Mouse (Mus musculus): ENCODE data around the gene Map1a. TPM values are rescaled to one million over a fixed set of nuclear protein-coding genes. Genes with fewer than 3 reads are reported as not detected.

Map1a gene
- total RNA-seq, 2 experiments from 2014 or later, result 521 to 561 TPM

GRCm38 (mm10) chr2:121300036-121300435, 10.6 kb downstream of the Map1a start:
- no peak for DNase-seq (ENCODE audit: low spot score in 2 of 2)

GRCm38 (mm10) chr2:121308997-121309416, 19.6 kb downstream of the Map1a start:
- DNase-seq (ENCODE audit: low spot score in 2 of 2), result no peak

DNA sequence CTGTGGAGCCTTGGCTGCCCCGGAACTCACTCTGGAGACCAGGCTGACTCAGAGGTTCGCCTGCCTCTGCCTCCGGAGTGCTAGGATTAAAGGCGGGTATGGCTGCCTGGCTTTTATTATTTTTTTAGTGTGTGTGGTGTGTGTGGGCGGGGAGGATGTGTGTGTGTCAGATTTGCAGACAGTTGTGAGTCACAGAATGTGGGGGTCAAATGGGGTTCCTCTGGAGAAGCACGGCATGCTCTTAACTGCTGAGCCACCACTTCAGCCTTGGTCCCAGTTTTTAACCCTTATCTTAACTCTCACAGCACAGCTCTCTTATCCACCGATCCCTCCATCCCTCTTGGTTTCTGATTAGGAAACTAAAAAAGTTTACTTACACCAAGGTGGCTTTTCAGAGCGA, 26.9 kb downstream of the Map1a start:
- DNase-seq (ENCODE audit: low spot score in 2 of 2), result no peak

GRCm38 (mm10) chr2:121323041-121323440, 33.6 kb downstream of the Map1a start:
- no peak for DNase-seq (ENCODE audit: low spot score in 2 of 2)

- no peak for DNase-seq (ENCODE audit: low spot score in 2 of 2)
Observed at GRCm38 (mm10) chr2:121323693-121324470, 34.5 kb downstream of the Map1a start.

- DNase-seq (ENCODE audit: low spot score in 2 of 2), result no peak
Observed at GRCm38 (mm10) chr2:121329492-121329891, 40.1 kb downstream of the Map1a start.

- DNase-seq (ENCODE audit: low spot score in 2 of 2), result no peak
Observed at GRCm38 (mm10) chr2:121339057-121339456, 49.7 kb downstream of the Map1a start.

DNA sequence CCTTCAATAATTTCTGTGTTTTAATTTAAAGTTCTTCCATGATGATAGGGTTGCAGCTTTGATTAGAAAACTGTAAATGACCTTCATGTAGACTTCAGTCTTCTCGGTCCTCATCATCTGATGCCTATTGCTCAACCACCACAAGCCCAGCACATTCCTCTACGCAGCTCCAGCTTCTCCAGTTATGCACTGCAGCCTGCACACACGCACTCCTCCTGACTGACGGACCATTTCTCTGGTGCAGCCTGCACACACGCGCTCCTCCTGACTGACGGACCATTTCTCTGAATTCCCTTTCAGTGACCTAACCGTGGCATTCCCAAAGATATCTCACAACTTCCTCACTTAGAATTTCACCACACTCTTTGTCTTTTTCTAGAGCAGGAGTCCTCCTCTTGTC, 63.8 kb downstream of the Map1a start:
- no peak for DNase-seq (ENCODE audit: low spot score in 2 of 2)

DNA sequence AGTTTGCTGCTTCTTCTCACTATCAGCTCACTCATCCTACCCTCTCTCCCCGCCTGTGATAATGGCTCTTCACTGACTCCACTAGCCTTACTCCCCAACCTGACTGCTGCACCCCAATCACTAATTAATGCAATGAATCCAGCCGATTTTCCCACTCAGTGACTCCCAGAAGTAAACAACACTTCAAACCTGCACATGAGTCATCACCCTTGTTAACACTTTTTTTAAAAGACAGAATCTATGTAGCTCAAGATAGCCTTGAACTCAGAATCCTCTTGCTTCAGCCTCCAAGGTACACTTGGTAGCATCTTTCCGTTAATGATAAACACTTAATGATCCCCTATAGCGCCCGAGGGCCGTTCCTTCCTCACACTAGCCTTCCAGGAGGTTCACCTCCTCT, 65.0 kb downstream of the Map1a start:
- DNase-seq (ENCODE audit: low spot score in 2 of 2), result no peak

DNA sequence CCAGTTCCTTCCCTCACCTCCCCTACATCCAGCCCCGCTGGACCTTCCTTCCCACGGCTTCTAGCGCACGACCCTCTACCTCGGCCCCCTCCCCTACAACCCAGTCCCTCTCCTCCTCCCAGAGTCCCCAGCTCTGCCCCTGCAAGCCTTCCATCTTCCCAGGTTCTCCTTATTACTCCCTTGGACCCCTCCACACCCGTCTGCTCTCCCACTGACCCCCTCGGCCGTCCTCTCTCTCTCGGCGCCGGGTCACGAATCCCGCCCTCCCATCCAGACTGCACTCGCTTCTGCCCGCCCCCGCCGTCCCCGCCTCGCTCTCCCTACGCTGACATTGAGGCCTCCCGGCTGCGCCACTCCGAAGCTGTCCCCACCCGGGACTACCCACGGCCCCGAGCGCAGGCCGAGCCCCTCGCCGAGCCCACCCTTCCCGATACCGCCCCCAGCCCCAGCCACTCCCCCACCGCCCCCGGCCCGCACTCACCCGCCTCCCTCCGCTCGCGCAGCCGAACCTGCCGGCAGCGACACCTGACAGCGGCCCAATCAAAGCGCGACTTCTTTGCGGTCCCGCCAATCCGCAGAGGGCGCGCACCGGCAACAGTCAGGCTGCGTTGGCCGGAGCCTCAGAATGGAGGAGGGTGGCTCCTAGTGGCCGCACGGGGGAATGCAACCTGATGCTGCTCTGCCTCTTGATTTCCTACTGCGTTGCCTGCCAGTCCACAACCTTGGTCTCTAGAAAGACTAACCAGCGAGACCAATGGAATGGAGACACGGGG, 65.6 kb downstream of the Map1a start, which contains the start of gene Ppip5k1:
Gene Ppip5k1 (minus strand): TSS at position 577 of the 773 bp plus-strand sequence.
- DNase-seq (ENCODE audit: low spot score in 2 of 2), result peak; percentile 99 to 100

DNA sequence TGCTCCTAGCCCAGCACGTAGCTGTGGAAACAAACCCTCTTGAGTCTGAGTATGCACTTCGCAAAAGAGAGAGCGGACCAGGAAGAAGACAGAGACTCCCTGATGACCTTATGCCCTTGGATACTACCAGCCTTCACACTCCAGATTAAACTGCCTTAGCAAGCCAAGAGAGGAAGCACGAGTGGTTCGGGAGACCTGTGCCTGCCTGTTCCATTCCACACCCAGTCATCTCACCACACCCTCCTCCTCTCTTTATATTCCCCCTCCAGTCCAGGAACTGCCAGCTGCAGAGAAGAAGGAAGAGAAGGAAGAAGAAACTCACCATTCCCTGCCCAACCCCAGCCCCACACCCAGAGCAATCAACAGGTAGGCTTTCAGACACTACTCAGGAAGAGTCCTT, 68.1 kb downstream of the Map1a start, which contains the start of gene Ckmt1:
Gene Ckmt1 (plus strand): TSS at position 221 of the 400 bp plus-strand sequence.
- DNase-seq (ENCODE audit: low spot score in 2 of 2), result no peak

DNA sequence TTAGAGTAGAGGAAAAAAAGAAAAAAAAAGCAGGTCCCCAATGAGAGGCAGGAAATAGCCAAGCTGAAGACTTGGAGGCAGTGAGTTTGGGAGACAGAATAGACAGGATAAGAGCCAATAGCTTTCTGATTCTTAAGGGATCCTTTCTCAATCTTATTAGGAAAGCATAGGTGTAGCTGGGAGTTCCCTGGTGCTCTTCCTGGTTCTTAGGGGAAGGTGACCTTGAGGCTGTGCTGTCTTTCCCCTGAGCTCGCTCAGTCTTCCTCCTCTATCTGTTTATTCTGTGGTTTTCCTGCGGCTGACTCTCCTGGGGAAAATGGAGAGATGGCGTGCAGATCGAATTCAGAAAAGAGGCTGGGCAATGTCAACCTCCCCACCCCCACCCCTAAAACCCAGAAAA, 68.6 kb downstream of the Map1a start:
- DNase-seq (ENCODE audit: low spot score in 2 of 2), result no peak

- DNase-seq (ENCODE audit: low spot score in 2 of 2), result peak; percentile 82 to 87
Observed at GRCm38 (mm10) chr2:121358381-121358780, 69.0 kb downstream of the Map1a start.

GRCm38 (mm10) chr2:121359461-121359860, 70.1 kb downstream of the Map1a start:
- DNase-seq (ENCODE audit: low spot score in 2 of 2), result no peak

Other genes starting within 250 kb of the Map1a start
- gene Tgm5, start 203.8 kb upstream of the Map1a start, total RNA-seq (2021), result under 1 TPM in 1 of 2 experiments, not detected in 1; 0.14 TPM
- under 1 TPM in 1 of 2 experiments, not detected in 1; 0.21 TPM for gene Tgm7, start 179.8 kb upstream of the Map1a start, total RNA-seq (2021)
- 10 to 100 TPM; 14.5 to 17.8 TPM for gene Adal, start 149.2 kb upstream of the Map1a start, total RNA-seq (2021)
- gene Lcmt2, start 148.9 kb upstream of the Map1a start, total RNA-seq (2021), result 1 to 10 TPM; 6.9 to 7.6 TPM
- 10 to 100 TPM; 45.6 to 49.8 TPM for gene Tubgcp4, start 118.9 kb upstream of the Map1a start, total RNA-seq (2021)
- gene Zscan29, start 118.5 kb upstream of the Map1a start, total RNA-seq (2021), result 1 to 10 TPM; 6.5 to 6.9 TPM
- gene Trp53bp1, start 18.2 kb upstream of the Map1a start, total RNA-seq (2021), result 100 to 1,000 TPM; 140 to 151 TPM
- 100 to 1,000 TPM; 132 to 136 TPM for gene Ppip5k1, start 65.8 kb downstream of the Map1a start, total RNA-seq (2021)
- gene Ckmt1, start 68.1 kb downstream of the Map1a start, total RNA-seq (2021), result 100 to 1,000 TPM; 365 to 394 TPM
- under 1 TPM; 0.09 to 0.23 TPM for gene Strc, start 97.6 kb downstream of the Map1a start, total RNA-seq (2021)
- 100 to 1,000 TPM; 188 to 192 TPM for gene Pdia3, start 124.2 kb downstream of the Map1a start, total RNA-seq (2021)
- 1 to 10 TPM; 2.6 to 3.9 TPM for gene Catsper2, start 124.2 kb downstream of the Map1a start, total RNA-seq (2021)
- not detected for gene Ell3, start 154.7 kb downstream of the Map1a start, total RNA-seq (2021)
- gene Serf2, start 159.6 kb downstream of the Map1a start, total RNA-seq (2021), result 100 to 1,000 TPM; 150 to 163 TPM
- gene Hypk, start 163.7 kb downstream of the Map1a start, total RNA-seq (2021), result 10 to 100 TPM; 18.3 to 20.9 TPM
- gene Serinc4, start 167.2 kb downstream of the Map1a start, total RNA-seq (2021), result under 1 TPM; 0.26 to 0.37 TPM
- 10 to 100 TPM; 41.6 to 45.0 TPM for gene Mfap1b, start 184.5 kb downstream of the Map1a start, total RNA-seq (2021)
- 10 to 100 TPM; 27.9 to 34.0 TPM for gene Mfap1a, start 217.1 kb downstream of the Map1a start, total RNA-seq (2021)
- 1 to 10 TPM; 4.2 to 4.7 TPM for gene Wdr76, start 217.1 kb downstream of the Map1a start, total RNA-seq (2021)

Data from left cerebral cortex, adult 18-20 months (tissue).